Mouse (Mus musculus): ENCODE data around the gene Gm4450.
"Not testable (repeated sequence)": the region's sequence is repeated elsewhere in the genome, so short reads cannot be mapped to it uniquely, and the experiment has no call there.

GRCm38 (mm10) chr3:98471057-98471456 lies 14.1 kb upstream of the Gm4450 start:
- not testable (repeated sequence) for TF ChIP-seq POLR2A (IDR thresholded peaks at IDR 0.05; ENCODE audit: control insufficient read depth, extremely low read depth, insufficient read depth, low read length, poor library complexity); CTCF (IDR thresholded peaks at IDR 0.05; ENCODE audit: borderline replicate concordance, control insufficient read depth, extremely low read depth, insufficient read depth, low read length, poor library complexity)

Measured in thymus, adult 2 months (tissue).